Mouse (Mus musculus) stomach, postnatal 0 days (tissue): ENCODE measurements at regions not wholly inside any gene's neighbourhood (a gene's known extent, or its start where the extent isn't known, plus 50 kb on each side); places are given as distances from the start of the nearest gene placed in this dataset.

Source experiments
- ATAC-seq: fragments of 200-750 bp; cut with Nextera tagmentation; 2 replicates; pipeline ENCODE4 v1.8.0; 2017; ENCODE audit not compliant: low FRiP score, low TSS enrichment
- DNase-seq: peaks from one replicate; pipeline ENCODE4 v3.0.0-alpha.2; 2016; ENCODE audit warnings: low spot score
- H3K27ac ChIP-seq: fragments of 300-500 bp; sonication (generic); replicated peaks from 2 replicates; pipeline ENCODE4 v1.5.1; 2014; ENCODE audit warnings: mild to moderate bottlenecking, control low read depth
- H3K27me3 ChIP-seq: fragments of 300-500 bp; sonication (generic); 2 replicates; pipeline ENCODE4 v1.6.1; 2014; ENCODE audit warnings: low read length; ENCODE audit not compliant: control insufficient read depth, insufficient read depth
- H3K36me3 ChIP-seq: fragments of 300-500 bp; sonication (generic); 2 replicates; pipeline ENCODE4 v1.6.1; 2014; ENCODE audit warnings: low read length, mixed read lengths; ENCODE audit not compliant: control insufficient read depth, insufficient read depth
- H3K4me1 ChIP-seq: fragments of 300-500 bp; sonication (generic); replicated peaks from 2 replicates; pipeline ENCODE4 v1.6.1; 2014; ENCODE audit warnings: antibody characterized with exemption; ENCODE audit not compliant: control insufficient read depth, insufficient read depth
- H3K4me2 ChIP-seq: fragments of 300-500 bp; sonication (generic); replicated peaks from 2 replicates; pipeline ENCODE4 v1.6.1; 2014; ENCODE audit warnings: low read depth, mild to moderate bottlenecking, control low read depth, moderate library complexity
- H3K4me3 ChIP-seq: fragments of 300-500 bp; sonication (generic); 2 replicates; pipeline ENCODE4 v1.5.1; 2014; ENCODE audit warnings: low read depth, low read length, control low read depth
- H3K9ac ChIP-seq: fragments of 300-500 bp; sonication (generic); 2 replicates; pipeline ENCODE4 v1.6.1; 2014; ENCODE audit warnings: mild to moderate bottlenecking, low read length, control low read depth, mixed read lengths
- H3K9me3 ChIP-seq: fragments of 300-500 bp; sonication (generic); 2 replicates; pipeline ENCODE4 v1.6.1; 2016; ENCODE audit warnings: low read length; ENCODE audit not compliant: control insufficient read depth
- CTCF ChIP-seq: IDR thresholded peaks from 2 replicates; pipeline ENCODE4 v1.5.1; 2016; ENCODE audit warnings: antibody characterized with exemption, low read depth, mild to moderate bottlenecking, moderate library complexity
- EP300 ChIP-seq: optimal IDR thresholded peaks from 2 replicates; pipeline ENCODE3; 2016; ENCODE audit warnings: antibody characterized with exemption
- WGBS: fragments of 180-500 bp; shearing (Covaris S2); extraction: QIAGEN DNeasy Blood & Tissue Kit; methylation state at CpG from one replicate; pipeline ENCODE4 v1.1.7; 2014; 5-methylcytosine and 5-hydroxymethylcytosine counted together

DNA sequence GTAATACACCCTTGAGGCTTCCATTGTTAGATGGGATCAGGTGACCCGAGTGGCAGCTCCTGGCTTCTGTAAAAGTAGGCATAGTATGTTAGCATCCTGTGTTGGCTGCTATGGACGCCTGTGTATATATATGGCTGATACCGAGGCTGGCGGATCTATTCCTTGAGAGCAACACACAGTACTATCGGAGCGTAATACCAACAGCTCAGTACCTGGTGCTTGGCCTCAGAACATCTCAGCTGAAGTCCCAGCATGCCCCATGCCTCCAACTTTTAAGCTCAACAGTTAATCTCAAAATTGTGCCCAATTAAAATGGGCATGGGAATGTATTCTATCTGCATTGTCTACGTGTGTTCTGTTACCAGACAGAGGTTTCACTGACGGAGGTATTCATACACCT lies 420.7 kb upstream of the Ubash3b start:
- no peak for ATAC-seq
- no peak for DNase-seq
- Histone ChIP-seq H3K4me1 (no peaks in the 10 kb centered on the region), H3K27me3 (no peaks in the 10 kb centered on the region), H3K9ac (peak overlapping the region; percentile 71), H3K4me3 (peak overlapping the region; percentile 47), H3K4me2 (peak overlapping the region; percentile 48), H3K36me3 (no peaks in the 10 kb centered on the region), H3K27ac (peak overlapping the region; percentile 74; the same call in 1 of the 2 replicates), H3K9me3 (no peaks in the 10 kb centered on the region)
- WGBS = 17% methylated on average over 8 of the region's 8 CpGs
- TF ChIP-seq CTCF (no peak), EP300 (no peak)

DNA sequence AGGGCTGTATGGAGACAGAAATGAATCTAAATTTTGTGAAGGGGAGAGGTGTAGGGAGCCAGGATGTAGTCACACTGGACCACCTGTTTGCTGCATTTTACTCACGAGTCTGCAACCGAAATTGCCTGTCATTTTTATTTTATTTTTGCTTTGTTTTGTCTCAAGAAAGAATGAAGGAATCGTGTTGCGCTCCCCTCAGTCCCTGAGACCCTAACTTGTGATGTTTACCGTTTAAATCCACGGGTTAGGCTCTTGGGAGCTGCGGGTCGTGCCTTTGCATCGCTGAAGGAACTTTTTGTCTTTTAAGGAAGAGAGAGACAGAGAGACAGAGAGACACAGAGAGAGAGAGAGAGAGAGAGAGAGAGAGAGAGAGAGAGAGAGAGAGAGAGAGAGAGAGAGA lies 420.2 kb upstream of the Ubash3b start:
- ATAC-seq (no peak), DNase-seq (no peak)
- Histone ChIP-seq H3K9me3 (no peaks in the 10 kb centered on the region), H3K4me3 (peak overlapping the region; percentile 47), H3K27me3 (no peaks in the 10 kb centered on the region), H3K4me1 (no peaks in the 10 kb centered on the region), H3K36me3 (no peaks in the 10 kb centered on the region), H3K4me2 (peak overlapping the region; percentile 48), H3K9ac (peak overlapping the region; percentile 71), H3K27ac (peak overlapping the region; percentile 54)
- WGBS = 8% methylated on average over 9 of the region's 9 CpGs
- no peak for TF ChIP-seq EP300
- TF ChIP-seq CTCF = no peak

DNA sequence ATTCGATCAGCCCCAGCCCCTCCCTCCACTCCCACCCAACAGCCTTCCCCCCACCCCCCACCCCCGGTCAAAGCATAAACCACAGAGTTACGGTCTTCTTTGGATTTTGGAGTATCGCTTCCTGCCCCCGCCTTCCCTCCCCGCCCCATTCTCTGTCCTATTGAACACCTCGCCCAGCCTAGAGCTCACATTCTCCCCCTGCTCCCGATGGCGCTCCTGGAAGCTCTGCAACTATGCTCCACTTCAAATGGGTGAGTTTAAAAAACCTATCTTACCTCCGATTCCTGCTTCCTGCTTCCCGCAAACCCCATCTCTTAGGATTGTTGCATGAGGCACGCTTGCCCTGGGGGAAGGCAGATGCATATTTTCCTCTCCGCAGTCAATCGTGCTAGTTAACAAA lies 419.7 kb upstream of the Ubash3b start:
- H3K27ac ChIP-seq = peak overlapping the region; percentile 80
- peak overlapping the region; percentile 48 for H3K4me2 ChIP-seq
- no peaks in the 10 kb centered on the region for H3K4me1 ChIP-seq
- DNase-seq (peak; percentile 31), ATAC-seq (peak; percentile 40; the same call in 1 of the 2 replicates)
- no peaks in the 10 kb centered on the region for H3K36me3 ChIP-seq
- no peaks in the 10 kb centered on the region for H3K9me3 ChIP-seq
- no peak for TF ChIP-seq CTCF
- TF ChIP-seq EP300 = no peak
- no peaks in the 10 kb centered on the region for H3K27me3 ChIP-seq
- peak overlapping the region; percentile 71 for H3K9ac ChIP-seq
- peak overlapping the region; percentile 47 for H3K4me3 ChIP-seq
- WGBS = 1% methylated on average over 14 of the region's 14 CpGs

DNA sequence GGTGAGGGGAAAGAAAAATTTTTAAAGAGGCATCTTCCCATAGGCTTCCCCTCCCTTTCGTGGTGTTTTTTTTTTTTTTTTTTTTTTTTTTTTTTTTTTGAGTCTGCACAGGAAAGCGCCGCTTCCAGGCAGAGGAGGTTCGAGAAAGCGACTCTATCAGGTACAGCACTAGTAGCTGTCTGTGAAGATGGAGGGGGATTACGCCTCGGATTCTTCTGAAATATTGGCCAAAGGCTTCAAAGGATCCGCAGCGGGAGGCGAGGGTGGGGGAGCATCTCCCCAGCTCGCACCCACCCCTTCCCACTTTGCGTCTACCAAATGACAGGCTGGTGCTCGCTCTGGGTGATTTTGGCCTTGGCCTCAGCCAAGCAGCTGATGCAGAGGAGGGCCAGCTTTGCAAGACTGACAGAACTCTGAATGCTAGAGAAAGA lies 419.1 kb upstream of the Ubash3b start:
- H3K4me3 ChIP-seq = peak overlapping the region; percentile 47
- under 1% methylated on average over 13 of the region's 13 CpGs for WGBS
- peak overlapping the region; percentile 48 for H3K4me2 ChIP-seq
- peak overlapping the region; percentile 80 for H3K27ac ChIP-seq
- no peaks in the 10 kb centered on the region for H3K9me3 ChIP-seq
- DNase-seq (peak; percentile 34), ATAC-seq (peak; percentile 74; the same call in 1 of the 2 replicates)
- no peaks in the 10 kb centered on the region for H3K36me3 ChIP-seq
- peak overlapping the region; percentile 71 for H3K9ac ChIP-seq
- no peaks in the 10 kb centered on the region for H3K27me3 ChIP-seq
- no peak for TF ChIP-seq EP300
- TF ChIP-seq CTCF = no peak
- no peaks in the 10 kb centered on the region for H3K4me1 ChIP-seq

DNA sequence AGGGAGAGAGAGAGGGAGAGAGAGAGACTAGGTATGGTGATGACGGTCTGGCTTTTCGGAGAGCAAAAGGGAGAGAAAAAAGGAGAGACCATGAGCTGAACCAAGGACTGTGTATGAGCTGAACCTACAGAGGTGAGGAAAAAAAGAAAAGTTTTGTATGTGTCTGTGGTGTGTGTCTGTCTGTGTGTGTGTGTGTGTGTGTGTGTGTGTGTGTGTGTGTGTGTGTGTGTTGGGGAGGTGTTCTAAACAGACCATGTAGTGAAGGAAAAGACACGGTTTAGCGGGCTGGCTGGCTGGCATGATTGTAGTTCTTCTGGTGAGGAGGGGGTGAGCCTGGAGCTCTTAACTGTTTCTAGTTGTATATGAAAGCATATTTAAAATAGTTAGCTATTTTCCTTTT lies 418.6 kb upstream of the Ubash3b start:
- H3K4me1 ChIP-seq = no peaks in the 10 kb centered on the region
- DNase-seq (no peak), ATAC-seq (peak; percentile 46)

DNA sequence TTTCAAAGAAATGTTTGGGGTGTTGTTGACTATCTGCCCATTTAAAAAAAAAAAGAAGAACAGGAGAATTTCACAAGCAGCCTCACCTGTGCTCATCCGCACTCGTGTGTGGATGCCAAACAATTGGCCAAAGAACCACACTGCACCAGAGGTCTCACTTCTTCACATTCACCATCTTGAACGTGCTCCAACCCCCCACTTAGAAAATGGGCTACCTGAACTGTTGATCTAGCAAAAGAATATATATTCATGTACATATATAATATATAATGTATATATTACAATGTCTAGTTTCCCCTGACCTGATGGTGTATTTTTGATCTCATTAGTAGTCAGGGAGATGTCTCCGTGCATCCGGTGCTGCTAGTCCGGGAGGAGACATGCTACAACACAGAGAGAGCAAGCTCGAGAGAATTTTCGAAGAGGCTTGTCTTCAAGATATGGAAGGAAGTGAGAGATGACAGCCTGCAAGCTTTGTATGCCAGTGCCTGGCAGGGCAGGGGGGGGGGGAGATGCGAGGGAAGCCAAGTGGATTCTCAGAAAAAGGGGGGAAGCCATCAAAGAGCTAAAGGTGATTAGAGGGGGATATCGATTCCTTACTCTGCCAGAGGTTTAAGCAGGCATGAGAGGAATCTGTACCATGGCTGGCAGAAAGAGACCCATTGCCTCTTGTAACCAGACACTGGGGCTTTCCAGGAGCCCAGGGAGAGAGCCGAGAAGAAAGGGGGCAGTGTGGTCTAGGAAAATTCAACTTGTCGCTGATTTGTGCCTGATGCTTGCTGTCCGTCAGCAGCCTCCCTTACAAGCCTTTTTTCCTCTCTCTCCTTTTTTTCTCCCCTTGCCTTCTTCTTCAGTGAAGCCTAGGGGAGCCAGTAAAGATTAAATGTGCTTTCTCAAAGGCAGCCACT lies 417.9 kb upstream of the Ubash3b start:
- H3K27ac ChIP-seq = peak overlapping the region; percentile 80
- H3K9me3 ChIP-seq = no peaks in the 10 kb centered on the region
- no peaks in the 10 kb centered on the region for H3K27me3 ChIP-seq
- ATAC-seq (peak; percentile 60; the same call in 1 of the 2 replicates), DNase-seq (peak; percentile 42)
- TF ChIP-seq CTCF = peak; percentile 78
- no peak for TF ChIP-seq EP300
- 25% methylated on average over 12 of the region's 13 CpGs for WGBS
- peak overlapping the region; percentile 71 for H3K9ac ChIP-seq
- H3K4me3 ChIP-seq = peak overlapping the region; percentile 47
- no peaks in the 10 kb centered on the region for H3K4me1 ChIP-seq
- peak overlapping the region; percentile 48 for H3K4me2 ChIP-seq
- no peaks in the 10 kb centered on the region for H3K36me3 ChIP-seq

More for the DNA sequence above, 418.6 kb upstream of the Ubash3b start:
- peak overlapping the region; percentile 47 for H3K4me3 ChIP-seq
- TF ChIP-seq EP300 (no peak), CTCF (no peak)
- H3K9ac ChIP-seq = peak overlapping the region; percentile 71
- peak overlapping the region; percentile 48 for H3K4me2 ChIP-seq
- H3K9me3 ChIP-seq = no peaks in the 10 kb centered on the region
- H3K27me3 ChIP-seq = no peaks in the 10 kb centered on the region
- no peaks in the 10 kb centered on the region for H3K36me3 ChIP-seq
- 1% methylated on average over 4 of the region's 4 CpGs for WGBS
- peak overlapping the region; percentile 80 for H3K27ac ChIP-seq
